Mouse (Mus musculus) heart, embryonic 11.5 days (tissue): ENCODE measurements at regions not wholly inside any gene's neighbourhood (a gene's known extent, or its start where the extent isn't known, plus 50 kb on each side); places are given as distances from the start of the nearest gene placed in this dataset.

Experiments used
- ATAC-seq: fragments of 200-750 bp; cut with Nextera tagmentation; replicated peaks from 2 replicates; pipeline ENCODE4 v1.8.0; 2017; ENCODE audit warnings: moderate library complexity; ENCODE audit not compliant: insufficient number of reproducible peaks, low FRiP score, low TSS enrichment
- H3K27ac ChIP-seq: fragments of 300-500 bp; sonication (generic); 2 replicates; pipeline ENCODE4 v1.5.1; 2014; ENCODE audit warnings: mild to moderate bottlenecking, low read depth, low read length
- H3K27me3 ChIP-seq: fragments of 300-500 bp; sonication (generic); 2 replicates; pipeline ENCODE4 v1.6.1; 2014; ENCODE audit warnings: mild to moderate bottlenecking, low read length, mixed read lengths; ENCODE audit not compliant: control insufficient read depth, insufficient read depth
- H3K36me3 ChIP-seq: fragments of 300-500 bp; sonication (generic); 2 replicates; pipeline ENCODE4 v1.6.1; 2014; ENCODE audit warnings: mild to moderate bottlenecking, low read length, moderate library complexity, mixed read lengths; ENCODE audit not compliant: control insufficient read depth, insufficient read depth
- H3K4me1 ChIP-seq: fragments of 300-500 bp; sonication (generic); 2 replicates; pipeline ENCODE4 v1.6.1; 2014; ENCODE audit warnings: low read length; ENCODE audit not compliant: control insufficient read depth, insufficient read depth
- H3K4me2 ChIP-seq: fragments of 300-500 bp; sonication (generic); 2 replicates; pipeline ENCODE4 v1.6.1; 2014; ENCODE audit warnings: mild to moderate bottlenecking, moderate library complexity
- H3K4me3 ChIP-seq: fragments of 300-500 bp; sonication (generic); 2 replicates; pipeline ENCODE4 v1.5.1; 2014; ENCODE audit warnings: low read depth, low read length
- H3K9ac ChIP-seq: fragments of 300-500 bp; sonication (generic); 2 replicates; pipeline ENCODE4 v1.6.1; 2014; ENCODE audit warnings: mild to moderate bottlenecking, low read depth, low read length, moderate library complexity
- H3K9me3 ChIP-seq: fragments of 300-500 bp; sonication (generic); replicated peaks from 2 replicates; pipeline ENCODE4 v1.6.1; 2016; ENCODE audit warnings: low read length; ENCODE audit not compliant: control insufficient read depth
- WGBS: fragments of 180-500 bp; shearing (Covaris S2); extraction: QIAGEN DNeasy Blood & Tissue Kit; methylation state at CpG from one replicate; pipeline ENCODE4 v1.1.7; 2014; ENCODE audit not compliant: insufficient replicate concordance; 5-methylcytosine and 5-hydroxymethylcytosine counted together

DNA sequence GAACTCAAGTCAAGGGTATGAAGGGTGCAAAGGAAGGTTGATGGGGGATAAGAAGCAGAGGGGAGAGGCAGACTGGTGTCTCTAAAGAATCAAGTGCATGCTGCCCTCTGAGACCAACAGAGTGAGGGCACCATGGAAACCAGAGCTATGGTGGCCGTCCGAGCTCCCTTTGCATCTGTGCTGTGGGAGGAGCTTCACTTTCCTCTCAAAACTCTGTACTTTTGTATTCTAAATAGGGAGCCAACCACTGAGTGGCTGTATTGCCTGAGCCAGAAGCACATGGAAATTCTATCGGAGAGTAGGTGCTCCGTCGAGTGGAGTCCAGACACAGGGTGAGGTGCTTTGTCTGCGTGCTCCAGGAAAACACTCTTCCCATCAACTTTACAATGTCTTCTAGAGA is 119.9 kb downstream of the Gm11011 start:
- Histone ChIP-seq H3K27me3 (no peaks in the 10 kb centered on the region), H3K9me3 (no peaks in the 10 kb centered on the region), H3K4me1 (no peaks in the 10 kb centered on the region), H3K36me3 (no peaks in the 10 kb centered on the region), H3K9ac (no peak overlapping the region), H3K27ac (no peak overlapping the region), H3K4me2 (no peak overlapping the region), H3K4me3 (no peak overlapping the region)
- ATAC-seq, result no peak
- 87% methylated on average over 6 of the region's 6 CpGs for WGBS

- Histone ChIP-seq H3K9ac (no peak overlapping the region), H3K27ac (no peak overlapping the region), H3K36me3 (no peaks in the 10 kb centered on the region), H3K9me3 (no peaks in the 10 kb centered on the region), H3K4me2 (no peak overlapping the region), H3K27me3 (no peaks in the 10 kb centered on the region), H3K4me1 (no peaks in the 10 kb centered on the region), H3K4me3 (no peak overlapping the region)
- 85% methylated on average over 5 of the region's 5 CpGs for WGBS
- ATAC-seq, result no peak
These were observed 123.4 kb downstream of the Gm11011 start for GRCm38 (mm10) chr2:169464106-169464505.

DNA sequence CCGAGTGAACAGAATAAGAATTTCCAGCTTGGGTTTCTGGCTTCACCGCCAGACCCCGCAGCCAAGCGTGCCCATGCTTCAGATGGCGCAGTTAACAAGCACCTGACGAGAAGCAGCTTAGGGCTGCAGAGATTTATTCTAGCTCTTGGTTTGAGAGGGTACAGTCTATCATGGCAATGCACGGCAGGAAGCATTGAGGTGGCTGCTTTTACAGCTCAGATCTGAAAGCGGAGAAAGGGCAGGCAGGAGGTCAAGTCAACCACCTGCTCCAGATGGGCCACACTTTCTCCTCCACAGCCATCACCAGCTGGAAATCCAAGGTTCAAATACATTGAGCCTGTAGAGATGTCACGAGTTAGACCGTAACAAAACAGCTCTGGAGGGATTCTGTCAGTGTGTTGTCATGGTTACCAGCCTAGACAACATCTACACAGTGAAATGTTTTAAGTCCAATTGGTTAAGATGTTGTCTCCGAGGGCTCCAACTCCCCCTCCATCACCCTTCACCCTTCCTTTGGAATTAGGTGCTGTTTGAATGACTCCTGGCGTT is 126.0 kb downstream of the Gm11011 start:
- no peak for ATAC-seq
- no peak overlapping the region for H3K4me3 ChIP-seq
- WGBS, result 78% methylated on average over 12 of the region's 12 CpGs
- H3K9ac ChIP-seq, result no peak overlapping the region
- H3K27ac ChIP-seq, result no peak overlapping the region
- H3K27me3 ChIP-seq, result no peaks in the 10 kb centered on the region
- no peak overlapping the region for H3K4me2 ChIP-seq
- no peaks in the 10 kb centered on the region for H3K9me3 ChIP-seq
- no peaks in the 10 kb centered on the region for H3K36me3 ChIP-seq
- H3K4me1 ChIP-seq, result no peaks in the 10 kb centered on the region

GRCm38 (mm10) chr2:169452956-169453355 is 134.6 kb downstream of the Gm11011 start:
- no peak overlapping the region for H3K4me2 ChIP-seq
- H3K9me3 ChIP-seq, result no peaks in the 10 kb centered on the region
- no peaks in the 10 kb centered on the region for H3K36me3 ChIP-seq
- ATAC-seq, result no peak
- no peak overlapping the region for H3K27ac ChIP-seq
- WGBS, result 80% methylated on average over 8 of the region's 8 CpGs
- H3K4me3 ChIP-seq, result no peak overlapping the region
- no peaks in the 10 kb centered on the region for H3K27me3 ChIP-seq
- no peak overlapping the region for H3K9ac ChIP-seq
- no peaks in the 10 kb centered on the region for H3K4me1 ChIP-seq

- Histone ChIP-seq H3K9me3 (no peaks in the 10 kb centered on the region), H3K9ac (no peak overlapping the region), H3K36me3 (no peaks in the 10 kb centered on the region), H3K4me3 (no peak overlapping the region), H3K27ac (no peak overlapping the region), H3K4me1 (no peaks in the 10 kb centered on the region), H3K4me2 (no peak overlapping the region), H3K27me3 (no peaks in the 10 kb centered on the region)
- ATAC-seq, result no peak
- WGBS, result 84% methylated on average over 6 of the region's 6 CpGs
These were observed 136.7 kb downstream of the Gm11011 start for GRCm38 (mm10) chr2:169450801-169451200.

GRCm38 (mm10) chr2:169447495-169448280 is 139.9 kb downstream of the Gm11011 start:
- Histone ChIP-seq H3K9ac (no peak overlapping the region), H3K9me3 (no peaks in the 10 kb centered on the region), H3K36me3 (no peaks in the 10 kb centered on the region), H3K4me2 (no peak overlapping the region), H3K4me1 (no peaks in the 10 kb centered on the region), H3K4me3 (no peak overlapping the region), H3K27ac (no peak overlapping the region), H3K27me3 (no peaks in the 10 kb centered on the region)
- 73% methylated on average over 6 of the region's 6 CpGs for WGBS
- ATAC-seq, result no peak

- no peak overlapping the region for H3K4me2 ChIP-seq
- ATAC-seq, result no peak
- no peaks in the 10 kb centered on the region for H3K36me3 ChIP-seq
- no peak overlapping the region for H3K9ac ChIP-seq
- no peaks in the 10 kb centered on the region for H3K27me3 ChIP-seq
- no peaks in the 10 kb centered on the region for H3K9me3 ChIP-seq
- WGBS, result 81% methylated on average over 5 of the region's 5 CpGs
- no peak overlapping the region for H3K27ac ChIP-seq
- H3K4me1 ChIP-seq, result no peaks in the 10 kb centered on the region
- no peak overlapping the region for H3K4me3 ChIP-seq
These were observed 141.7 kb downstream of the Gm11011 start for GRCm38 (mm10) chr2:169445877-169446276.

GRCm38 (mm10) chr2:169445371-169445770 is 142.2 kb downstream of the Gm11011 start:
- no peak overlapping the region for H3K4me2 ChIP-seq
- H3K27me3 ChIP-seq, result no peaks in the 10 kb centered on the region
- no peaks in the 10 kb centered on the region for H3K4me1 ChIP-seq
- ATAC-seq, result no peak
- H3K4me3 ChIP-seq, result no peak overlapping the region
- H3K27ac ChIP-seq, result no peak overlapping the region
- no peak overlapping the region for H3K9ac ChIP-seq
- 87% methylated on average over 12 of the region's 12 CpGs for WGBS
- no peaks in the 10 kb centered on the region for H3K36me3 ChIP-seq
- H3K9me3 ChIP-seq, result no peaks in the 10 kb centered on the region

- H3K9ac ChIP-seq, result no peak overlapping the region
- no peaks in the 10 kb centered on the region for H3K36me3 ChIP-seq
- WGBS, result 87% methylated on average over 8 of the region's 8 CpGs
- H3K4me3 ChIP-seq, result no peak overlapping the region
- H3K27ac ChIP-seq, result no peak overlapping the region
- H3K4me1 ChIP-seq, result no peaks in the 10 kb centered on the region
- H3K9me3 ChIP-seq, result no peaks in the 10 kb centered on the region
- ATAC-seq, result no peak
- no peak overlapping the region for H3K4me2 ChIP-seq
- no peaks in the 10 kb centered on the region for H3K27me3 ChIP-seq
These were observed 144.3 kb downstream of the Gm11011 start for GRCm38 (mm10) chr2:169443271-169443670.
